Mouse (Mus musculus): ENCODE measurements around the gene Smim13. TPM values are rescaled to one million over a fixed set of nuclear protein-coding genes. Genes with fewer than 3 reads are reported as not detected.

Gene Smim13
- polyA plus RNA-seq, 1 experiment from 2014 or later, result 16.0 TPM

Other genes with a start within 250 kb of the Smim13 start
- 56.3 and 56.6 TPM in 2 replicates for gene Pak1ip1, start 248.8 kb upstream of the Smim13 start, polyA plus RNA-seq (2015; fragmentation: Nextera tagmentation; extraction: Ambion mirVana)
- gene Tmem14c, start 233.6 kb upstream of the Smim13 start, polyA plus RNA-seq (2015; fragmentation: Nextera tagmentation; extraction: Ambion mirVana), result 201 and 204 TPM in 2 replicates
- gene Mak, start 170.1 kb upstream of the Smim13 start, polyA plus RNA-seq (2015; fragmentation: Nextera tagmentation; extraction: Ambion mirVana), result 0.66 and 0.91 TPM in 2 replicates
- gene Gcm2, start 138.8 kb upstream of the Smim13 start, polyA plus RNA-seq (2015; fragmentation: Nextera tagmentation; extraction: Ambion mirVana), result not detected in 2 replicates
- gene Sycp2l, start 135.5 kb upstream of the Smim13 start, polyA plus RNA-seq (2015; fragmentation: Nextera tagmentation; extraction: Ambion mirVana), result 0.11 TPM in 1 of 2 replicates, not detected in the other
- 8.3 and 9.0 TPM in 2 replicates for gene Elovl2, start 29.4 kb upstream of the Smim13 start, polyA plus RNA-seq (2015; fragmentation: Nextera tagmentation; extraction: Ambion mirVana)
- not detected in 2 replicates for gene Gm17364, start 24.1 kb downstream of the Smim13 start, polyA plus RNA-seq (2015; fragmentation: Nextera tagmentation; extraction: Ambion mirVana)
- gene Nedd9, start 237.5 kb downstream of the Smim13 start, polyA plus RNA-seq (2015; fragmentation: Nextera tagmentation; extraction: Ambion mirVana), result 23.2 and 27.4 TPM in 2 replicates